Mouse (Mus musculus) cerebellum, adult 11-12 months (tissue): ENCODE measurements around the gene Smpx.
A peak's percentile ranks its signal among the peaks of the same experiment; 100 is the strongest.

Experiments
- DNase-seq: peaks from one replicate; pipeline ENCODE4 v3.0.0; 2022

The Smpx gene

GRCm38 (mm10) chrX:157698862-157699261 is at the start of gene Smpx:
Gene Smpx (plus strand): TSS chrX:157698910.
- no peak for DNase-seq

DNA sequence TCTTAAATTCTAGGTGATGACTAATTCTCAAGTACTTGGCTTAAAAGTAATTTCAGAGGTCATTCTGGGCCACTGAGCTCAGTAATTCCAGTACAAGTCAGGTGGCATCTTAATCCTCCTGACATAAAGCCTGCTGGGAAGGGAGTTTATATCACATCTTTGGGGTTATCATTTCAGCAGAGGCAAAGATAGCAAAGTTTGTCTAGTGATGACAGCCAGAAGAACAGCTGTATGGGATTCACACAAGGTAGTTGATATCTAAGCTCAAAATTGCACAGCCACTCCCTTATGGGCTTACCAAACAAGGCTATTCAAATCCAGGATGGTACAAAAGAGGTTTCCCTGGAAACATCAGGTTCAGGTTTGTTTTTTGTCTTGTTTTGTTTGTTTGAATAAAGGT is 43.7 kb upstream of the Smpx start:
- DNase-seq = no peak

DNA sequence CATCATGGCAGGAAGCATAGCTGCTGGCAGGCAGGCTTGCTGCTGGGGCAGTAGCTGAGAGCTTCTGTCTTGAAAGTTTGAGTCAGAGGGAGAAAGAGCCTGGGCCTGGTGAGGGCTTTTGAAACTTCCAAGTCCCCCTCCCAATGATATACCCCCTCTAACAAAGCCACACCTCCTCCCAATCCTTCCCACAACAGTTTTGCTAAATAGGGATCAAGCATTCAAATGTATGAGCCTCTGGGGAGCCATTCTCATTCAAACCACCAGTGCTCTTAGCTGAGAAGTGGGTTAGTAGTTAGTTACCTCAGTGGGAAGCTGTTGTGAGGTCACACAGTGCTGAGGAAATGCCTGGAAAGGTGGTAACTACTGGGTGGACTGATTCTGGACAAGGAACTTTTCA is 41.4 kb upstream of the Smpx start:
- no peak for DNase-seq

- no peak for DNase-seq
These were observed 26.9 kb upstream of the Smpx start for GRCm38 (mm10) chrX:157671820-157672219.

- no peak for DNase-seq
These were observed 23.9 kb upstream of the Smpx start for GRCm38 (mm10) chrX:157674667-157675350.

DNA sequence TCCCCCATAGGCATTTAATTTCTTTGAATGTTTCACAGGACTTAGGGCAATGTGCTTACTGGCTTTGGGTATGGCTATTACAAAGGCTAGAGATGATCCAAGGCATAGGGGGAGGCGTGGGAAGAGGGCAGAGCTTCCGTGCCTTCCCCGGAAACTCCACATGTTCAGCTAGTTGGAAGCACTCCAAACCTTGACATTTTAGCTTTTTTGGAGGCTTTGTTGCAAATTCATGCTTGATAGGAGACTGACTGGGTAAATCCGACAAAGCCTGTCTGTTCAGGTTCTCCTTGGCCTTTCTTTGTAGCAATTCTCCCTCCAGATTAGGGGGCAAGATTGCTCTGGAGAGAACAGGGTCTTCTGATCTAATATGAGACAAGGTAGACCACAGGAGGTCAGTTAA is 7.5 kb upstream of the Smpx start:
- DNase-seq = no peak

- DNase-seq = no peak
These were observed 1.0 kb upstream of the Smpx start for GRCm38 (mm10) chrX:157697591-157698135.

GRCm38 (mm10) chrX:157707236-157707635 is 8.5 kb downstream of the Smpx start:
- DNase-seq = no peak

DNA sequence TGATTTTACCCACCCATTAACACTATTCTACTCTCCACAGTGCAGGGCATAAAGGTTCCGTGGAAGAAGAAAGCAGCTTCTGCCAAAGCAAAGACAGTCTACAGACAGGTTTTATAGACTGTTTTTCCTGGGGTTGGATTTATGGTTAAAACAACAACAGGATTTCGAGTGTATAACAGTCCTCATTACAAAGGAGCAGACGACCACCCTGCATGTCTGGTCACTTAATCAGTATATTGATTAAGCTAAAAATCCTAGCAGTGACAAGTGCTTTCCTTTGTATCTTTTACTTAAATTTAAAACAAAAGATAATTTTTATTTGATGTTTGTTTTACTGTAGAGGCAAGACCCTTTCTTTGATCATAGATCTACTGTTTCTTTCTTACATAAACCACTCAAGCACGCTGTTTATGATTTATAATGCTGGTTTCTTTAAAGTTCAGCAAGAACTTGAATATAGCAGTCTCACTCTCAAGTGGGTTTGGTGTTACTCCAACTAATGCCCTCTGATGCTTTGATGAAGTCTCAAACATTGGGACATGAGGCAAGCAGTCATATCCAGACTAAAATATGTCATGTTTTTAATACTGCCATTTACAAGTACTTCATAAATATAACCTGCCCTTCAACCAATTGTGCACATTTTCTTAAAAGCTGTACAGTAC is 10.0 kb downstream of the Smpx start:
- DNase-seq = no peak

GRCm38 (mm10) chrX:157719907-157720306 is 21.2 kb downstream of the Smpx start:
- no peak for DNase-seq

DNA sequence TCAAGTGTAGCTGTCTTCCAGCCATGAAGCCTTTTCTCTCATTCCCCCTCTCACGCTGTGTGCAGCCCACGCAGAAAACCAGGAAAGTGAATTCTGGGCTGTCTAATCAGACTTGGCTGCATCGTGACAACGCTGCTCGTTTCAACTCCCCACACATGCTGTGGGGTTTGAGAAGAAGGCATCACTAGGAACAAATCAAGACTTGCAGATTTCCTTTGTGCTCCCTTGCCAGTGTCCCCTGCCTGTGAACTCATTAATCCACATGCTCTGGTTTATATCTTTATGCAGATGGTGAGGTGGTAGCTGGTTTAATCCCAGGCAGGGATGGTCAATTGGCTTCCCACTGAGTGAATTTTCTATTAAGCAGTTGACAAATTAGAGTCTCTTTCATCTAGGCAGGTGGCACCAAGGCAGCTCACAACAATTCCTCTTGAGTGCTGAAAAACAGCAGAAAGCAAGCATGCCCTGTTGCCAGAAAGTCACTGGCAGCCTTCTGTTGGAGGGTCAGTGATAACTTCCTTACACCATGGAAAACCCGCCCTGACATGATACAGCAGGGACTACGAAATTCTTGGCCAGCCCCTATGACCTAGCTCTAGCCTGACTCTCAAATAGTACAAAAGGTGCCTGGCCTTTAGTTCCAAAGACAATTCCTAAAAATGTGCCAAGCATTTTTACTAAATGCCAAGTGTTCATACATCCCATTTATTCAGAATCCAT is 32.1 kb downstream of the Smpx start:
- DNase-seq = peak; percentile 32

DNA sequence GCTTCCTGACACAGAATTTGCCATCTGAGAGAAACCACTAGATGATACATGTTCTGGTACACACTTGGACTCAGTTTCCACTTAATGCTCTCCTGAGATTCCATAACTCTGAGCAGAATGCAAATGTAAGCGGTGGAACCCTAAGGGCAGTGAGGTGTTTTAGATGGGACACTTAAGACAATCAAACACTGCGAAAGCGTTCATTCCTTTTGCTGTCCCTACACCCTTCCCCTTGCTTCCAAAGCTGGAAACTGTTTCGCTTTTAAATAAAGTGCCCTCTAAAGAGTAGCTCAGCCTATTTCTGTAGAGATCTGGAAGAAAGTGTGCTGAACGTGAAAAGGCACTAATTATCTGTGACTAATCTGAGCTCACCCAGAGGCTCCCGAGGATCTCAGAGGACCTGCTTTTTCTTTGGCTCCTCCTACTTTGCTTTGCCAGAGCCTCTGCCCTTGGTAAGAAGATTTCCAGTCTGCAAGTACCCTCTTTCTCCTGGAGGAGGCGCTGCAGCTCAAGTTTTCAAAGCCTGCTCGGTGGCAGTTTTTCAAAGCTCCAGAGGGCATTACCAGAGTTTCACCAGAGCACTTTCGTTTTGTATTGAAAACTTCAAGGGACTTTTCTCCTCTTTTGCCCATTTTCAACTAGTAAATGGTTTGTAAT is 33.1 kb downstream of the Smpx start:
- peak; percentile 77 for DNase-seq

DNA sequence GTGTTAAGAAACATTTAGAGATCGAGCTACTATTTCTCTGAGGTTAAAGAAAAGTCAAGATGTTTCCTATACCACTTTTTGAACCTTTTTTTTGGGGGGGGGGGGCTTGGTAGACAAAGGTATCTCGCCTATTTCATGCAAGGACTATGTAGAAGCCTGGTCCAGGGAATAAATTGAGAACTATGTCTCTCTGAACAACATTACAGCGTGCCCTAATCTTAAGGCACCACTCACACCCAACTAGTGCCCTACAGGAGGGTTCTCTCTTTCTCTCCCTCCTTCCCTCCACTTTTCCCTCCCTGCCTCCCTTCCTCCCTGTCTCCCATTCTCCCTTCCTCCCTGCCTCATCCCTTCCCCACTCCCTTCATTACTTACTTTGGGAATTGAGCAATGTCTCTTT is 33.6 kb downstream of the Smpx start:
- no peak for DNase-seq

DNA sequence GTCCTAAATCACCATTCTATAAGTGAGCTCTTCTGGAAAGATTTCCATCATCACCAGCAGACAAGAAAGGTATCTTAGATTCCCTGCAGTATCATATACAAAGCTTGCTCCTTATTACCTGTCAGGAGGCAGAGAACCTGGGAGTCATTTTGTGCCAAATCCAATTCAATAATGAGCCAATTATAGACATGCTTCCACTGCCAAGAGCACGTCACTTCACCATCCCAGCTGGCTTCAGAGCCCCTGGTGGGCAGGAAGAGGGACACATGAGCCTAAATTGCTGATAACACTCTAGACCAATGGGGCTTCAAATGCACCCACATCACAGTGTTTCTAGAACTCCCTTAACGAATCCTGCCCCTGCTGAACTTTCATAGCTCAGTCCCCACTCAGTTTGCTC is 35.1 kb downstream of the Smpx start:
- peak; percentile 41 for DNase-seq

- peak; percentile 10 for DNase-seq
These were observed 35.6 kb downstream of the Smpx start for GRCm38 (mm10) chrX:157734341-157734740.

DNA sequence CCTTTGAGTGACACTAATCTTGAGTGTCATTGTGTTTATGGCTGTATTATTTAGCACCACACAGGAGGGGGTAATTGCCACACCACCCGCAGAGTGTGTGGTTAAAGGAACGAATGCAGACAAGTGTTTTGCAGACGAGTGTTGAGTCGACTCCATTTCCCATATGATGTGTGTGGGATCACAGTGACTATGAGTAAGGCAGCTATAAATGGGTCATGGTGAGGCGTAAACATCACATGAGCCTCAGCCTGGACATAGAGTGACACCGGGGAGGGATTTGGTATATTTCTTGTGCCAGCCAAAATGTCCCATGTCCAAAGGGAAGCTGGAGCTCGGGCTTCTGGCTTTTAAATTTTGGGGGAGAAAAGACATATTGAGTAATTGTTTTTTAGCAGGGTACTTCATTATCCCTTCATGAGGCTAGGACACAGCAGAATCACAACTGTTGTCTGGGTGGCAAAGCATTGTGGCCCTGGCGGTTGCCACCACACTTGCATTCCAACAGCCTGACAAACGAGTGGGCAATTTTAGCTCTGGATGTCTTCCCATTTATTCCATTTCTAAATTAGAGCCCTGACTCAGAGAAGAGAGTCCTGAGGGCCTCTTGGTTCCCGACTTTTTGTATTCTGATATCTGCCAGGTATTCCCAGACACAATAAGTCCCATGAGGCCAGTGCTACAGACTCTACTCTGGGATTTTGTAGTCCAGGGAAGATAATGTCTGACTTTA is 49.3 kb downstream of the Smpx start:
- no peak for DNase-seq

DNA sequence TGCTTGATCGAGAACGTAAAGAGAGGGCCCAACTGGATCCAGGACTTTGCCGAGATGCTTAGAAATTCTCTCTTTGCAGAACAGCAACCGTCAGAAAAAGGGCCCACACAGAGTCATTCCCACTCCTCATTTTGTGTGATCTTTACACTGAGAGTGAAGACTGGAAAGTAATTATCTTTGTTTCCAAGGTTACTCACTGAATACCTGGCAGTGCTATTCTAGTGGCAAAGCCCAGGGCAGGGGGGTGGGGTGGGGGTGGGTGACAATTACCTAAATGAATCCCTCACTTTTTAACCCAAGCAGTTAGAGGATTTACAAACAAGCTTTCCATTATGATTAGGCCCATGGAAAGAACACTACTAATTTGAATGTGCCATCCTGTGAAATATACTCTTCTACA is 55.8 kb downstream of the Smpx start:
- DNase-seq = no peak

DNA sequence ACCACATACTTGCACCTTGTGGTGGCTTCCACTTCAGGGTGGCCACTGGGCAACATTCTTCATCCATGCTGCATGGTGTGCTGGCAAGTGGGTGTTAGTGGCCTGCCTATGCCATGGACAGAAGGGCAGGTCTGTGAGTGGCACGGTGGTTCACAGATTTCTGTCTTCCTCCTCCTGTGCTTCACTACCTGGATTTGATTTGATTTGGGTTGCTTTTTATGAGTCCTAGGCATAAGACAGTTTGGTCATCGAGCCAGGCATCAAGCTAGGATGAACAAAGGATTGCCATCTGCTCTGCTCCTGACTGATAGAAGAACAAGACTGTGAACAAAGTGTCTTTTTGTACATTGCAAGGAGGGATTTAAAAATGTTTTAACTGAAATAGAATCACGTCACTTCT is 63.8 kb downstream of the Smpx start:
- peak; percentile 48 for DNase-seq

GRCm38 (mm10) chrX:157801669-157802068 is 103.0 kb downstream of the Smpx start:
- DNase-seq = no peak
